ENCODE assay signal across 8 mouse cellular contexts in the genomic region with DNA sequence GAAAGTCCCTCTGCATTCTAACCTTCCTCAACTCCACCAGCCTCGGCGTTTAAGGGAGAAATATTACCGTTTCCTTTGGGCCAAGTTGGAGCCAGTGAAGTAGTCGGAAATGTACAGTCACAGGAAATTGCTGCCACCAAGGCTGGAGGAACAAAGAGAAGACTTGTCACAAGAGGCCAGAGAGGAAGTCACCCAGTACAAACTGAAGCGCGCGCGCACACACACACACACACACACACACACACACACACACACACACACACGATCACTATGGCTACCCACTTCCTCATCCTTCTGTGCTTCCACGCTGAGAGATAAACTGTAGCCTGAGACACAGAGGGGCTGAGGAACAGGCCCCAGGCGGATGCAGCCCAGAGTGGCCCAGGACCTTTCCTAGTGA. TPM values are rescaled to one million over a fixed set of nuclear protein-coding genes. Genes with fewer than 3 reads are reported as not detected.
A peak's percentile ranks its signal among the peaks of the same experiment; 100 is the strongest.
DNase-seq lines count a peak whose midpoint lies in the region; ATAC-seq lines count a peak whose summit lies in the region.

No protein-coding gene starts in this region.

- no peaks in the 10 kb centered on the region for H3K27me3 ChIP-seq in embryonic facial prominence, embryonic 11.5 days (ENCODE audit: control insufficient read depth, insufficient read depth, low read length)

- H3K4me2 ChIP-seq in embryonic facial prominence, embryonic 11.5 days (ENCODE audit: low read depth, low read length) = no peak overlapping the region

- no peaks in the 10 kb centered on the region for H3K4me1 ChIP-seq in embryonic facial prominence, embryonic 11.5 days (ENCODE audit: control insufficient read depth, insufficient read depth, low read length)

- H3K27ac ChIP-seq in embryonic facial prominence, embryonic 11.5 days (replicated peaks; ENCODE audit: low read depth, low read length) = 0 out of 2 replicates have a peak overlapping the region, but pooled peaks have one; percentile 6

- no peak overlapping the region for H3K9ac ChIP-seq in embryonic facial prominence, embryonic 11.5 days (replicated peaks; ENCODE audit: low read length)

- DNase-seq in right cerebral cortex, postnatal 10 days (ENCODE audit: low spot score in 2 of 2) = peak; percentile 47 to 51
- DNase-seq in right cerebral cortex, postnatal 25 days = no peak
- no peak for DNase-seq in embryonic facial prominence, embryonic 11.5 days (ENCODE audit: low spot score)
- peak; percentile 56 for DNase-seq in kidney, adult 9 months
- peak; percentile 77 for DNase-seq in lung, postnatal 36 days
- DNase-seq in thymus, postnatal 0 days (ENCODE audit: low spot score) = peak; percentile 88
- no peak for DNase-seq in testis, postnatal 10 days (ENCODE audit: low spot score)
- DNase-seq in right cerebral cortex, adult 18-20 months = no peak

- ATAC-seq in embryonic facial prominence, embryonic 11.5 days (replicated peaks; ENCODE audit: insufficient number of reproducible peaks, low FRiP score, low TSS enrichment, low read depth) = no peak

- H3K36me3 ChIP-seq in embryonic facial prominence, embryonic 11.5 days (replicated peaks; ENCODE audit: control insufficient read depth, insufficient read depth, low read depth, low read length) = no peaks in the 10 kb centered on the region

- no peak overlapping the region for H3K4me3 ChIP-seq in embryonic facial prominence, embryonic 11.5 days (ENCODE audit: low read depth, low read length)

- WGBS in embryonic facial prominence, embryonic 11.5 days = 35% methylated on average over 11 of the region's 11 CpGs

- H3K9me3 ChIP-seq in embryonic facial prominence, embryonic 11.5 days (replicated peaks; ENCODE audit: control insufficient read depth, low read length) = no peaks in the 10 kb centered on the region

RNA-seq across cellular contexts. Expression of gene Tyrobp, which starts 19.2 kb away (rescaled TPM):
- 16.9 and 17.9 TPM in 2 replicates for polyA plus RNA-seq in embryonic facial prominence, embryonic 11.5 days (2014; fragmentation: Nextera tagmentation; extraction: Ambion mirVana)
- polyA plus RNA-seq in thymus, postnatal 0 days (2015; fragmentation: Nextera tagmentation; extraction: Ambion mirVana) = 112 and 116 TPM in 2 replicates

RNA-seq across cellular contexts. Expression of gene Hcst, which starts 25.3 kb away (rescaled TPM):
- polyA plus RNA-seq in embryonic facial prominence, embryonic 11.5 days (2014; fragmentation: Nextera tagmentation; extraction: Ambion mirVana) = 0.72 TPM in 1 of 2 replicates, not detected in the other
- 110 and 139 TPM in 2 replicates for polyA plus RNA-seq in thymus, postnatal 0 days (2015; fragmentation: Nextera tagmentation; extraction: Ambion mirVana)

RNA-seq across cellular contexts. Expression of gene Nfkbid, which starts 27.2 kb away (rescaled TPM):
- 1.6 TPM in 2 replicates for polyA plus RNA-seq in embryonic facial prominence, embryonic 11.5 days (2014; fragmentation: Nextera tagmentation; extraction: Ambion mirVana)
- polyA plus RNA-seq in thymus, postnatal 0 days (2015; fragmentation: Nextera tagmentation; extraction: Ambion mirVana) = 20.2 and 20.3 TPM in 2 replicates

RNA-seq across cellular contexts. Expression of gene Lrfn3, which starts 31.8 kb away (rescaled TPM):
- 4.5 and 5.1 TPM in 2 replicates for polyA plus RNA-seq in embryonic facial prominence, embryonic 11.5 days (2014; fragmentation: Nextera tagmentation; extraction: Ambion mirVana)
- polyA plus RNA-seq in thymus, postnatal 0 days (2015; fragmentation: Nextera tagmentation; extraction: Ambion mirVana) = 0.14 and 0.18 TPM in 2 replicates

RNA-seq across cellular contexts. Expression of gene Aplp1, which starts 51.0 kb away (rescaled TPM):
- 40.2 and 45.4 TPM in 2 replicates for polyA plus RNA-seq in embryonic facial prominence, embryonic 11.5 days (2014; fragmentation: Nextera tagmentation; extraction: Ambion mirVana)
- 1.3 and 2.8 TPM in 2 replicates for polyA plus RNA-seq in thymus, postnatal 0 days (2015; fragmentation: Nextera tagmentation; extraction: Ambion mirVana)

Comparison
In these comparisons a context has a peak if more than half of its experiments do, and no peak if none do; other contexts are left out.
1. DNase-seq: peak in right cerebral cortex, postnatal 10 days (2 of 2), kidney, adult 9 months (single experiment), lung, postnatal 36 days (single experiment) and thymus, postnatal 0 days (single experiment); none in right cerebral cortex, postnatal 25 days (single experiment), embryonic facial prominence, embryonic 11.5 days (single experiment), testis, postnatal 10 days (single experiment) and right cerebral cortex, adult 18-20 months (single experiment).
2. RNA of gene Hcst, which starts 25.3 kb away (polyA plus RNA-seq): 110 to 139 TPM in thymus, postnatal 0 days; 0.72 TPM in embryonic facial prominence, embryonic 11.5 days; every median in the first group is over 10 times any median in the second.